Mouse (Mus musculus) forebrain, postnatal 0 days (tissue): Measurements from ENCODE around the gene Ostc. TPM values are rescaled to one million over a fixed set of nuclear protein-coding genes. Genes with fewer than 3 reads are reported as not detected.

ENCODE experiments used
- ATAC-seq: fragments of 200-750 bp; cut with Nextera tagmentation; 2 replicates; pipeline ENCODE4 v1.8.0; 2017; ENCODE audit warnings: mild to moderate bottlenecking, moderate library complexity
- DNase-seq: peaks from one replicate; pipeline ENCODE4 v3.0.0-alpha.2; 2015
- H3K27ac ChIP-seq: fragments of 300-500 bp; sonication (generic); 2 replicates; pipeline ENCODE4 v1.5.1; 2014; ENCODE audit warnings: low read depth, mild to moderate bottlenecking, antibody characterized with exemption, low read length, moderate library complexity, mixed read lengths
- H3K27me3 ChIP-seq: fragments of 300-500 bp; sonication (generic); 2 replicates; pipeline ENCODE4 v1.6.1; 2014; ENCODE audit warnings: mild to moderate bottlenecking, low read length, mixed read lengths; ENCODE audit not compliant: insufficient read depth
- H3K36me3 ChIP-seq: fragments of 300-500 bp; sonication (generic); 2 replicates; pipeline ENCODE4 v1.6.1; 2014; ENCODE audit warnings: mild to moderate bottlenecking, moderate library complexity; ENCODE audit not compliant: insufficient read depth
- H3K4me1 ChIP-seq: fragments of 300-500 bp; sonication (generic); 2 replicates; pipeline ENCODE4 v1.6.1; 2014; ENCODE audit warnings: antibody characterized with exemption; ENCODE audit not compliant: insufficient read depth
- H3K4me2 ChIP-seq: fragments of 300-500 bp; sonication (generic); 2 replicates; pipeline ENCODE4 v1.6.1; 2014; ENCODE audit warnings: low read depth, mild to moderate bottlenecking, moderate library complexity
- H3K4me3 ChIP-seq: fragments of 300-500 bp; sonication (generic); 2 replicates; pipeline ENCODE4 v1.5.1; 2014; ENCODE audit warnings: low read depth, low read length, mixed read lengths
- H3K9ac ChIP-seq: fragments of 300-500 bp; sonication (generic); 2 replicates; pipeline ENCODE4 v1.6.1; 2014; ENCODE audit warnings: mild to moderate bottlenecking
- H3K9me3 ChIP-seq: fragments of 300-500 bp; sonication (generic); 2 replicates; pipeline ENCODE4 v1.6.1; 2016; ENCODE audit warnings: low read length
- CTCF ChIP-seq: sonication (generic); IDR thresholded peaks from 2 replicates; pipeline ENCODE4 v1.5.1; 2016; ENCODE audit warnings: antibody characterized with exemption, control low read depth, low read depth
- WGBS: fragments of 180-500 bp; shearing (Covaris S2); extraction: QIAGEN DNeasy Blood & Tissue Kit; methylation state at CpG from one replicate; pipeline ENCODE4 v1.1.7; 2014; 5-methylcytosine and 5-hydroxymethylcytosine counted together
- polyA plus RNA-seq: library from polyadenylated mRNA; unstranded; fragments of >200 nt; fragmentation: Nextera tagmentation; extraction: Ambion mirVana; gene quantifications from 2 replicates; pipeline ENCODE4 v1.2.1, GENCODE M21; 2015
- total RNA-seq: library from RNA; depleted of rRNA; stranded (reverse); fragments of >200 nt; gene quantifications from 2 replicates; pipeline ENCODE4 v1.2.3, GENCODE M21; 2014

Ostc gene
- total and polyA plus RNA-seq, 2 experiments from 2014 or later = 118 to 186 TPM

GRCm38 (mm10) chr3:130689630-130690029 lies 19.6 kb downstream of the Ostc start:
- H3K4me2 ChIP-seq = no peak overlapping the region
- H3K4me3 ChIP-seq = no peak overlapping the region
- no peaks in the 10 kb centered on the region for H3K9me3 ChIP-seq
- WGBS = 14% methylated on average over 12 of the region's 12 CpGs
- peak; percentile 93 for TF ChIP-seq CTCF
- ATAC-seq = peak; percentile 72
- H3K9ac ChIP-seq = no peak overlapping the region
- peak; percentile 91 for DNase-seq
- H3K27ac ChIP-seq = no peak overlapping the region
- no peaks in the 10 kb centered on the region for H3K4me1 ChIP-seq
- 0 out of 2 replicates have a peak, but pooled peaks cover under 1% of the 10 kb centered on the region for H3K36me3 ChIP-seq
- no peaks in the 10 kb centered on the region for H3K27me3 ChIP-seq

- no peak for TF ChIP-seq CTCF
- H3K4me1 ChIP-seq = no peaks in the 10 kb centered on the region
- 100% methylated on average over 1 of the region's 1 CpGs for WGBS
- H3K9me3 ChIP-seq = no peaks in the 10 kb centered on the region
- H3K4me3 ChIP-seq = no peak overlapping the region
- no peak overlapping the region for H3K27ac ChIP-seq
- H3K27me3 ChIP-seq = no peaks in the 10 kb centered on the region
- H3K36me3 ChIP-seq = no peaks in the 10 kb centered on the region
- no peak overlapping the region for H3K9ac ChIP-seq
- no peak overlapping the region for H3K4me2 ChIP-seq
- no peak for DNase-seq
- no peak for ATAC-seq
Measured at GRCm38 (mm10) chr3:130687051-130687450, 22.2 kb downstream of the Ostc start.

- Histone ChIP-seq H3K9me3 (no peaks in the 10 kb centered on the region), H3K27me3 (no peaks in the 10 kb centered on the region), H3K4me3 (no peak overlapping the region), H3K36me3 (no peaks in the 10 kb centered on the region), H3K27ac (no peak overlapping the region), H3K4me2 (no peak overlapping the region), H3K9ac (no peak overlapping the region), H3K4me1 (no peaks in the 10 kb centered on the region)
- DNase-seq = no peak
- ATAC-seq = no peak
- 80% methylated on average over 8 of the region's 8 CpGs for WGBS
- no peak for TF ChIP-seq CTCF
Measured at GRCm38 (mm10) chr3:130685014-130685366, 24.3 kb downstream of the Ostc start.

- TF ChIP-seq CTCF = no peak
- DNase-seq (no peak), ATAC-seq (no peak)
- Histone ChIP-seq H3K27me3 (no peaks in the 10 kb centered on the region), H3K4me3 (no peak overlapping the region), H3K27ac (no peak overlapping the region), H3K9ac (no peak overlapping the region), H3K4me2 (no peak overlapping the region), H3K9me3 (no peaks in the 10 kb centered on the region), H3K4me1 (no peaks in the 10 kb centered on the region), H3K36me3 (no peaks in the 10 kb centered on the region)
- 65% methylated on average over 9 of the region's 9 CpGs for WGBS
Measured at GRCm38 (mm10) chr3:130684276-130685013, 24.8 kb downstream of the Ostc start.

- no peak overlapping the region for H3K4me2 ChIP-seq
- H3K4me3 ChIP-seq = no peak overlapping the region
- DNase-seq = no peak
- no peaks in the 10 kb centered on the region for H3K27me3 ChIP-seq
- no peaks in the 10 kb centered on the region for H3K4me1 ChIP-seq
- no peaks in the 10 kb centered on the region for H3K36me3 ChIP-seq
- TF ChIP-seq CTCF = no peak
- no peaks in the 10 kb centered on the region for H3K9me3 ChIP-seq
- 76% methylated on average over 8 of the region's 8 CpGs for WGBS
- no peak for ATAC-seq
- no peak overlapping the region for H3K9ac ChIP-seq
- no peak overlapping the region for H3K27ac ChIP-seq
Measured at GRCm38 (mm10) chr3:130683836-130684235, 25.4 kb downstream of the Ostc start.

GRCm38 (mm10) chr3:130682183-130682582 lies 27.1 kb downstream of the Ostc start:
- ATAC-seq = peak; percentile 38; the same call in 1 of the 2 replicates
- no peak for DNase-seq

GRCm38 (mm10) chr3:130681226-130681625 lies 28.0 kb downstream of the Ostc start:
- H3K9me3 ChIP-seq = no peaks in the 10 kb centered on the region
- no peak for TF ChIP-seq CTCF
- no peaks in the 10 kb centered on the region for H3K4me1 ChIP-seq
- DNase-seq = no peak
- H3K9ac ChIP-seq = no peak overlapping the region
- no peak for ATAC-seq
- WGBS = 91% methylated on average over 2 of the region's 2 CpGs
- H3K27me3 ChIP-seq = no peaks in the 10 kb centered on the region
- H3K4me3 ChIP-seq = no peak overlapping the region
- no peak overlapping the region for H3K27ac ChIP-seq
- H3K4me2 ChIP-seq = no peak overlapping the region
- no peaks in the 10 kb centered on the region for H3K36me3 ChIP-seq

More at GRCm38 (mm10) chr3:130682183-130682582, 27.1 kb downstream of the Ostc start:
- Histone ChIP-seq H3K4me3 (no peak overlapping the region), H3K9ac (no peak overlapping the region), H3K4me1 (no peaks in the 10 kb centered on the region), H3K4me2 (no peak overlapping the region), H3K27ac (no peak overlapping the region), H3K36me3 (no peaks in the 10 kb centered on the region), H3K9me3 (no peaks in the 10 kb centered on the region), H3K27me3 (no peaks in the 10 kb centered on the region)
- TF ChIP-seq CTCF = no peak
- WGBS = 80% methylated on average over 9 of the region's 9 CpGs
